Mouse (Mus musculus): ENCODE results near the gene Mphosph9.
"Not testable (repeated sequence)": the region's sequence is repeated elsewhere in the genome, so short reads cannot be mapped to it uniquely, and the experiment has no call there.

Gene Mphosph9

DNA sequence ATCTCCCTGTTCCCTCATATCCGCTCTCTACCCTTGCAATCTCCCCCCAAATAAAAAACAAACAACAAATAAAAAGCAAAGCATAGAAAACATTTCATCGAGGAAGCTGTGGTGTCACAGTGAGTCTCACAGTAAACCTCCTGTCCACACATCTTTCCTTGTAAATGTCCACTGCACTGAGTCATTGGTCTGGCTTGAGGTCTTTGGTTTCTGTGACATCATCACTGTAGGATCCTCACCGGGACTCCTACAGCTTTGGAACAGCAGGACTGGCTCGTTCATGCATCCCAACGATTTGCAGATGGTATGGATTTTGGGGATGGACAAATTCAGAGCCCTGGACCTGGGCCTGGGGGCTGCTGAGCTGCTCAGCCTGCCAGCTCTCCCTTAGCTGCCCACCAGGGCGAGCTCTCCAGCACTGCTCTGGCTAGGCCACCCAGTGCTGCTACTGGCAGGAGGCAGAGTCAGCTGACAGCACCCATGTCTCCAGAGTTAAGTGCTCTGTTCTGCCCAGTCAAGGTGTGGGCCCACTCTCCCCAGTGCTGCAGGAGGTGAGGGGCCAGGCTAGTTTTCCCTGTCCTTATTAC is 14.1 kb upstream of the Mphosph9 start:
- DNase-seq, result peak; percentile 45

DNA sequence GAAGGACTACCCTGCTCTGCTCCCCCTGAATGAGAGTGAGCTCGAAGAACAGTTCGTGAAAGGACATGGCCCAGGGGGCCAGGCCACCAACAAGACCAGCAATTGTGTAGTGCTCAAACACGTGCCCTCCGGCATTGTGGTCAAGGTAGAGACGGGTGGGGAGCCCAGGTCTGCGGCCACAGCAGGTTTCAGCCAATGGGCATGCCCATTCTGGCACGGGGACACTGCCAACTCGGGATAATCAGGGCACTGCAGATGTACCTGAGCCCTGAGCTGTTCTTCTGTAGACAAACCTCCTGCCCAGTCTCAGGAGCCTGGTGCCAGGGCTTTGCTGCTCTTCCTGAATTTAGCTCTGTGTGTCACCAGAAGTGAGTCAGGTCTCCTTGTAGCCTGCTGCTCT is 11.0 kb upstream of the Mphosph9 start:
- no peak for DNase-seq

DNA sequence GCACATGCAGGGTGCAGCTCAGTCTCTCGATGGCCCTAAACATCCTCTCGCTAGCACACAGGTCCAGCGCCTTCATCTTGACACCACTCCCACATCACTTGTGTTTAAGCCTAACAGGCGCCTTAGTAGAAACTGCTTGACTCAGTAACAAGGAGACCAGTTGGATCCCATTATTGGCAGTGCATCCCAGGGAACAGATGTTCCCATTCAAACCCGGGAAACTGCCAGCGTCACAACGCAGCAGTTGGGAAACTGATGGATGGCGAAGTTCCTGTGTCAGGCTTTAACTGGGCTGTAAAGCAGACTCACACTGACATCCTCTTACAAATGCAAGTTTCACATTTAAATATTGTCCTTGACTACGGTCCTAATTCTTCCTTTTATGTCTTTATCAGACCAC is 10.1 kb upstream of the Mphosph9 start:
- no peak for DNase-seq

DNA sequence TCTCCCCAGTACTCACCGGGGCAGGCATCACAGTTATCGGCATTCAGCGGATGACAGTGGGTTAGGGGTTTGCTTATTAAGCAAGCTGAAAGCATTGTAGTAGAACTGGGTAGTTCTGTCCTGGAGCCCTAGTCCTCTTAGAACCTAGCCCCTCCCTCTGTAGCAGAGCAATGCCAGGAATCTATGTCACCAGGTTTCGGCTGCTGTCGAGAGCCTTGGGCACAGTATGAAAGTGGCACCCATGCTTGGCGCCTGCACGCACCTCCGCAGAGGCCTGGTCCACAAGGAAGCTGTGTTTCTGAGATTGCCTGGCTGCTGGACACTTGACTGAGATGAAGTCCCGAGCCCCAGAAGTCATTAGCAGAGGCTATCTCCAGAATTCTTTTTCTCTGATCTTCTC is 9.3 kb upstream of the Mphosph9 start:
- DNase-seq, result no peak

DNA sequence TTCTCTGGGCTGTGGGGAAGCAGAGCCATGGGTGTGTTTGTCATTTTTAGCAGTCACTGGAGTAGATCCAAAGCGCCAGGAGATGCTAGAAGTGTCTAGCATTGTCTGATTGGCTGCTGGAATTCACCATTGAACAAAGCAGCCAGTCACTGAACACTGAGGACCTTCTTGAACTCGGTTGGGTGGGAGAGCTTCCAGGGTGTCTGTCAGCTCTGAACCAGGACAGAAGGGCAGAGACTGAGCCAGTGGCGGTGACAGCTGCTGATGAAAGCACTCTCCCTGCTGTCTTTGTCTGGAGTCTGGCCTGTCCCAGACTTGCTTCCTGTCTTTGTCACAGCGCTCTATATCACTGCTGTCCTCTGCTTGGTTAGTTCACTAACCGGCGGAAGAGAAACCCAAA is 6.6 kb upstream of the Mphosph9 start:
- DNase-seq, result no peak

DNA sequence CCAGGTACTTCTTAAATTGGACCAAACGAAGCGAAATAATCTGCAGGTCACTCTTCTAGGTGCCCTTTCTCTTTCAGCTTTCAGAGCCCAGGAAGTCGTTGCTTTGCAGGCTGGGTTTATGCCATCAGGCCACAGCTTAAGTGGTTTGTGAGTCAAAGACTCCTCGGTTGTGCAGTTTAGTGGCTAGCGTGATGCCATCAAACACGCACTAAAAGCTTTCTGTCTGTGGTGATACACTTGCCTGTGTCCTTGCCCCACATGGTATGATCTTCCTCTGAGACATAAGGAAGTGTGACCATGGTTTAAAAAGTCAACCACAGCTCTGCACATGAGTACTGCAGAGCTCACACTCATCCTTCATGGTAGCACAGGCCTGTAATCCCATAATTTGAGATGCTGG is 2.3 kb upstream of the Mphosph9 start:
- DNase-seq, result no peak

DNA sequence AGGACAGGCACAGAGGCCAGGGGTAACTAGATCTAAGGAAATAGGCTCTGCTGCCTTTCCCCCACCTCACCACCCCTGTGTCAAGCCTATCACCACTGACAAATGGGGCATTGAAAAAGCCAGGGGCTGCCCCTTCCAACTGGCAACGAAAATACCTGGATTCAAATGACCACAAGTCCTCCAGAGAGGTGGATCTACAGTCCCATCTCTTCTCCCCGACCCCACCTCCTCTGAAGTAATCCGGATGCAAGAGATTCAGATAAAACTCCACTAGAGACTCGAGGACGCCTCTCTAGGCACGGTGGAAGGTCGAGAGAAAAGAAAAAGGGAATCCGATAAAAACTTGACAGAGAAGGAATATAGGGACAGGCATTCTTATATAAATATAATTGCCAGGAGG is 943 bp downstream of the Mphosph9 start:
- peak; percentile 26 for DNase-seq

DNA sequence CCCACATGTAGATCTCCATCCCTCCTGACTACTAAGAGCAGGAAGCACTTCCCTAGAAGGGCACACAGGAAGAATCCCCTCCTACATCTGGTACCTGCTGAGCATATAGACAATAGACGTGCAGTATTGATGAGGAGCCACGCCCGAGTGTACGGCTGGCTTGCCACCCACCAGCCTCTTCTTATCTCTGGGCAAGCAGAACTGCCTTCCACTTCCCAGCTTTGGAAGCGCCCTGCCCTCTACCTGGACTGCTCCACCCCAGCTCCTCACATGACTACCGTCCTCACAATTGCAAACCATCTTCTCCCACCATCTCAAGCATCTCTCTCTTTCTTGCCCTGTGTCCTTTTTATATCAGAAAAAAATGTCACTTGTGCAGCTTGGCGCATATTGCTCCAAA is 10.1 kb downstream of the Mphosph9 start:
- DNase-seq, result no peak

DNA sequence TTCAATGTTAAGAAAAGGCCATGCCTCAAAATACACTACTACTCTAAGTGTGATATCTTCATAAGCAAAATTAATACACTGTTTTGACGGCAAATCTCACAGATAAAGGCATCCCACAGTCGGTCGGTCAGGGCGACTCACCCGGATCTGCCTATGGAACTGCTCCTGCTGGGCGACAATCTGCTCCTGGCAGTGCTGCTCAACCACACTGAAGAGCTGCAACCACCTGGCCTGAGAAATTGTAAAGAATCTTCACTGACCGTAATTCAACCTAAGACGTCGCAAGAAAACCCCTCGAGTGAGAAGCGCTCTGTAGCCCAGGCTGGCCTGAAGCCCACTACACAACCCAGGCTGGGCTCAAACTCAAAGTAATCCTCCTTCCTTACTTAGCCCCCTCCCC is 11.8 kb downstream of the Mphosph9 start:
- no peak for DNase-seq

DNA sequence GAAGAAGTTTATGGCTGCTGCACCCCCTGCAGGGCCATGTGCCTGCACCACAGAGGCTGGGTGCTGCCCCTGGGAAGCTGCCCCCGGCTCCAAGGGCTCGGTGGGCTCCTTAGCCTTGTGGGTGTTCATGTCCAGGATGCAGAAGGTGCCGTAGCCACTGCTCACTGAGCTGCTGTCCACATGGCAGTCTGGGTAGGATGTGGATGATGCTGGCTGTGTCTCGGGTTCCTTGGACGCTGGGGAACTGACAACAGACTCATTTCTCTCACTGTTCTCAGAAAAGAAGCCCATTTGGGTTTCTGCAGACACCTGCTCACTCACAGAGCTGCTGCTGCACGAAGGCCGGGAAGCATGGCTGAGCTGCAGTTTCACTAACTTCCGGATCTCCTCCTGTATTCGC is 12.3 kb downstream of the Mphosph9 start:
- DNase-seq, result no peak

DNA sequence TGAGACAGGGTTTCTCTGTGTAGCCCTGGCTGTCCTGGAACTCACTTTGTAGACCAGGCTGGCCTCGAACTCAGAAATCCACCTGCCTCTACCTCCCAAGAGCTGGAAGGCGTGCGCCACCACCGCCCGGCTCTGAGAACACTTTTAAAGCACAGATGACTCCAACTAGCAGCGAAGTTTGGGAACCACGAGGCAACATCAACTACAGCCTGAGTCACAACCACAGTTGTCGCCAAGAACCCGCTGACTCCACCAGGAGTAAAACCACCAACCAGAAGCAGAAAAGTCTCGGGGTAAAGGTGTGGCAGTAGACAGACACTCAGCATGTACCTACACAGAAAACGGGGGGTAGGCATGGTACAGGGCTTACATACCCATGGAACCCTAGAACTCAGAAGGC is 17.7 kb downstream of the Mphosph9 start:
- DNase-seq, result no peak

DNA sequence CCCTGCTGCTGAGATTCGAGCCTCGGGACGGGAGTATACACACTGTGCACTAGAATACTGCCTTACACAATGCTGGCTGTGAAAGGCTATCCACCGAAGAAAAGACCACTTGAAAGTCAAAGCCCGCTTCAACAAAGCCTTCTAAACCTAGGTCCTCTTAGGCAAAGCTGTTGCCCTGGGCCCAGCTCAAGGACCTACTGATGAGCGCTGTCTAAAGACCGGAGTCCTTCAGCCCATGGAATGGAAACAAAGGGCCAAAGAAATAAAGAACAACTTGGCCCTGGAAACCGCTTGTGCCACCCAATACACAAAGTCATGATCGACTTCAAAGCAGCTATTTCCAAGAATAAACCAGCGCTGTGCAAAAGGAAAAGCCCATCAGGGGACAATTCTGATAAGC is 18.6 kb downstream of the Mphosph9 start:
- no peak for DNase-seq

DNA sequence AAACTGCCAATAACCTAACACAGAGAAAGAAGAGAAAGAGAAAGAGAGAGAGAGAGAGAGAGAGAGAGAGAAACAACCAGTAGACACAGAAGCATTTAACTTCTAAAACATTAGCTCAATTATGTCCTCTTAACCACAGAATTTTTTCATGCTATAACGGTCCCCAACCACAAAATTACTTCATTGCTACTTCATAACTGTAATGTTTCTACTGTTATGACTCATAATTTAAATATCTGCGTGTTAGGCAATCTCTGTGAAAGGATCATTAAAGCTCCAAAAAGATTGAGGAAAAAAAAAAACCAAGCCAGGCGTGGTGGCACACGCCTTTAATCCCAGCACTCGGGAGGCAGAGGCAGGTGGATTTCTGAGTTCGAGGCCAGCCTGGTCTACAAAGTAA is 24.9 kb downstream of the Mphosph9 start:
- DNase-seq, result not testable (repeated sequence)

DNA sequence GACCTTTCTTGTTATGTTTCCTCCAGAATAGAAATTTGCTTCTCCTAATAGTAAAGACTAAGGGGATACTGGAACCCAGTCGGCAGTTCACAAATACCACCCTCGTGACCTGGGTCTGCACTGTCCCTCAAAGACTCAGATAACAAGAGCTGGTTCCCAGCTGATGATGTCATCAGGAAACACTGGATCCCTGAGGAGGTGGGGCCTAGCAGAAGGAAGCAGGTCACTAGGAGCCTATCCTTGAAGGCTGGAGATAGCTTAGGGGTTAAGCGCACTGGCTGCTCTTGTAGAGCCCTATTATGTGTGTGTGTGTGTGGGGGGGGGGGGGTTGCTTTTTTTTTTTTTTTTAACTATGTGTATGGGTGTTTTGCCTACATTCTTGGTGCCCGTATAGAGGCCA is 27.6 kb downstream of the Mphosph9 start:
- no peak for DNase-seq

DNA sequence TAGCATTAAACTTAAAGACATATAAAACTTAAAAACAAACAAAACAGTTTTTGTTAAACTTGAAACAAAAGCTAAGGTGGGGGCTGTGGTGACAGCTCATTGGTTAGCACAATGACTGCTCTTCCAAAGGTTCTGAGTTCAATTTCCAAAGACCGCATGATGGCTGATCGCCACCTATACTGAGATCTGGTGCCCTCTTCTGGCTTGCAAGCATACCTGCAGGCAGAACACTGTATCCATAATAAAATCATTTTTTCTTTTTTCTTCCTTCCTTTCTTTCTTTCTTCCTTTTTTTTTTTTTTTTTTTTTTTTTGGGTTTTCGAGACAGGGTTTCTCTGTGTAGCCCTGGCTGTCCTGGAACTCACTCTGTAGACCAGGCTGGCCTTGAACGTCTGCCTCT is 28.5 kb downstream of the Mphosph9 start:
- DNase-seq, result peak; percentile 41

DNA sequence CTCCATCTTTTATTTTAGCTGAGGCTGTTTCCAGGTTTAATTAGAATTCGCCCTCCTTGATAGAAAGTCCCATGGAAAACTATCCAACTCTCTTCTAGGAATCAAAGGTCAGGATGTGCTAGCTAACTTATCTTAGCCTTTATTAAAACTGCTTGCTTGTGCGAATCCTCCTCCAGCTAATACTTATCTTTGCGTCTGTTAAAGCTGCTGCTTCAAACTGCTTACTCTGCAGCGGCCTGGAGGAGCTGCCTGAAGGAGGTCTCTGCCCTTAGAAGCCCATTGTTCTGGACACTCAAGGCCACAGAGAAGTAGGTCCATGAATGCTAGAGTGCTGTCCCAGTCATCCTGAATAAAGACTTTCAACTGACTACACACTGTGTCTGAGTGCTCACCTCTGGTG is 31.3 kb downstream of the Mphosph9 start:
- DNase-seq, result no peak

DNA sequence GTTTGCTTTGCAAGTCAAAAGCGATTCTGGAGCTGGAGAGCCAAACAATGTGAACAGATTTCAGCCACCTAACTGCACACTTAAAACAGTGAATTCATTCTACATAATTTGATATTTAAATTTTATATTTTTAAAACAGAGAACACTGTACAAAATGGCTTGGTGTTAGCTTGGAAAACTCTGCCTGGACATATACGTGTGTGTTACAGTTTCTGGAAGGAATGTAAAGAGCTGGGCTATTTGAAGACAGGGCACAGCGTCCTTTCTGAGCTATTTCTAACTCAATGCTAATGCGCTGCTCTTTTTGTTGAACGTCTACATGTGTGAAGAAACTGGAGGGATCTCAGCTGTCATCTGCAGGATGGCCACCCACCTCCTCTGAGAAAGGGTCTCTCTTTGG is 33.8 kb downstream of the Mphosph9 start:
- DNase-seq, result no peak

DNA sequence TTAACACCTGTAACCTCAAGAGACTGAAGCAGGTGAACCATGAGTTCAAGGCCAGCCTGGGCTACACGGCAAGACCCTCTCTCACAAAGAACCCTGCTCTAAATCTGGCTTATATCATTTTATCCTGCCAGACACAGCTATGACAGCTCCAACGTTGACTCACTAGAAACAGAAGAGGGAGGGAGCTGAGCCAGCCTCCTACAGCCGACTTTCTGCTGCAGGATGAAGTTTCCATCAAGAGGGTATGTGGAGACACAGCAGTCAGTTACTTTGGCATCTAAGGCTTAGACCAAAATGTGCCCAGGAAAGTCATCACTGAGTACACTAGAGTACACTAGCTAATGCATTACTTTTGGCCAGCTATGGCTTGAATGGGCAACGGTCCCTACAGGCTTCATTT is 37.6 kb downstream of the Mphosph9 start:
- no peak for DNase-seq

DNA sequence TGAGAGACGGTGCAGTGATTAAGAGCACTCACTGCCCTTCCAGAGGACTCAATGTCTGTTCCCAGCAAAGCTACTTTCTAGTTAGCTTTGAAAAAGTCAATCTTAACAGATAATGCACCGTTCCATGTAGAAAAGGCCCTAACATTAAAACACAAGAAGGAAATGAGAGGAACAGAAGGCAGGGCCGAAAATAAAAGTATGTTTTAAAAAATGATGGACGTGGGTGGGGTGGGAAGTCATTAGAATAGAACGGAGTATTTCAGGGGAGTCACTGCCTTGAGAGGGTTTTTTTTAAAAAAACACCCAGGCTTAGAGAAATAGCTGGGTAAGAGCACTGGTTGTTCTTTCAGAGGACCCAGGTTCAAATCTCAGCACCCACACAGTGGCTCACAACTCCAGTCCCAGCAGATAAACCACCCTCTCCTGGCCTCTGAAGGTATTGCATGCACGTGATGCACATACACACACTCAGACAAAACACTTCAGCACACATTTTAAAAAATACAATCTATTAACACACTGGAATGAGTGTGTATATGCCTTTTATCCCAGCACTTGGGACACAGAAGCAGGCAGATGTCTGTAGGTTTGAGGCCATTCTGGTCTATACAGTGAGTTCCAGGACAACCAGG is 40.0 kb downstream of the Mphosph9 start:
- DNase-seq, result no peak

DNA sequence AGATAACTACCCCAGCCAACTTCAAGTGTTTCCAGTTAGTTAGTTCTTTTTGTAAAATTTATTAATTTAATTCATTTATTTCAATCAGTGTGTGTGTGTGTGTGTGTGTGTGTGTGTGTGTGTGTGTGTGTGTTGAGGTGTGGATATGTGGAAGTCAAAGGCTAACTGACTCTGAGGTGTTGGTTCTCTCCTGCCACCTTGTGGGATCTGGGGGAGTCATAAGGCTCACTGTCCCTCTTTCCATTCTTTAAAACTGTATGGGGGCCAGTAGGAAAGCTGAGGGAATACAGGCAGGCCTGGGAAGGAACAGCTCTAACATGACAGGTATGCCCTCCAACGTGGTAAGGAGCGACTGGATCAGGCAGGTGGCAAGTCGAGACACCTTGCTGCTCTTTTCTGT is 43.4 kb downstream of the Mphosph9 start:
- peak; percentile 44 for DNase-seq

DNA sequence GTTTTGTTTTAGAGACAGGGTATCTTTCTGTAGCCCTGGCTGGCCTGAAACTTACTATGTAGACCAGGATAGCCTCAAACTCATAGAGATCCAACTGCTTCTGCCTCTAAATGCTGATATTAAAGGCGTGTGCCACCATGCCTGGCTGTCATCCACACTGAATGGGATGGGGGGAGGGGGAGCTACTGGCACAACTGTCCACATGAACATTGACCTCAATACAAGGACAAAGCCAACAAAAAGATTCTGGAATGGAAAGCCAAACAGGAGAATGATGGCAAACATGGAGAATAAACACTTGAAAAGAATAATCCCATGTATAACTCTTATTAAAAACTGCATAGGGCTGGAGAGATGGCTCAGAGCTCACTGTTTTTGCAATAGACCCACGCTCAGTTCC is 44.9 kb downstream of the Mphosph9 start:
- no peak for DNase-seq

DNA sequence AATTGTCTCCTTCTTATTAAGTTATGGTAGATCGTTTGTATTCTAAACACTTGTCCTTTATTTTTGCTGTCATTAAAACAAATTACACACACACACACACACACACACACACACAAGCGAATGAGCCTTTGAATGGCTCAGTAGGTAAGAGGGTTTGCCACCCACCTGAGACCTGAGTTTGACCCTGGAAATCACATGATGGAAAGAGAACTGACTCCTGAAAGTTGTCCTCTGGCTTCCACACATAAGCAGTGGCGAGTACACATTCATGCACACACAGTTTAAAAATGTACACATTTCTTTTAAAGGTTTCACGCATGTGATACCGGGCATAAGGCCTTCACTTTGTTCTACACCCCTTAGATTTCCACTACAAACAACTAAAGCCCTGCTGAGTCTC is 57.5 kb downstream of the Mphosph9 start:
- no peak for DNase-seq

DNA sequence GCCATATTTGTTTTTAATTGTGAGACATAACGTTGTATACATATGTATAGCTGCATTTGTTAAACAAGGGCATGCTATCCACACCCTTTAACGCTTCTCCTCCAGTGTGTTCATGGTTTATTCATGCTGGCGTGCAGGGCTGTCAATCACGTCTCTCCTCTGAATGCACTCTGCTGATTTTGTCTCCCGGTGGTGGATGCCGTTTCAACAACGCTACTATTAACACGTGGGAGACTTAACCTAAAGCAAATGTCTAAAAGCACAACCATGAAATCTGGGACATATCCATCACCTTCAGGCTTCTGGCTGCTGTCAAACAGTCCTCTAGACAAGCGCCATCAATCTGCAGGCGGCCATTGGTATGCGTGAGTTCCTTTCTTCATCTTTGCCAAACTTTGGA is 58.1 kb downstream of the Mphosph9 start:
- no peak for DNase-seq

DNA sequence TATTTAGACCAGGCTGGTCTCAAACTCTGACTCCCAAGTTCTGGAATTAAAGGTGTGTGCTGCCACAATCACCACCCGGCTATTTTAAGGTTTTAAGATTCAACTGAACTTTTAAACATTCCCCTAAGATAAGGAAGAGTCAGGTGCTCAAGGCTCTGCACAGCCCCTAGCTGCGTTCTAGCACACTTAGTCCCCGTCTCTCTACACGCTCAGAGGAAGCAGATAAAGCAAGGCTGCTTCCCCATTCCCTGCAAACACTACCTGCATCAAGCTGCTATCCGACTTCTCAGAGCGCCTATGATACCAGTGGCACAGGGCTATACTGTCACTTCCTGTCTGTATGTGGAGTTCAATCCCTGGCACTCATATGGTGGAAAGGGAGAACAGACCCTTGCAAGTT is 60.1 kb downstream of the Mphosph9 start:
- DNase-seq, result no peak

DNA sequence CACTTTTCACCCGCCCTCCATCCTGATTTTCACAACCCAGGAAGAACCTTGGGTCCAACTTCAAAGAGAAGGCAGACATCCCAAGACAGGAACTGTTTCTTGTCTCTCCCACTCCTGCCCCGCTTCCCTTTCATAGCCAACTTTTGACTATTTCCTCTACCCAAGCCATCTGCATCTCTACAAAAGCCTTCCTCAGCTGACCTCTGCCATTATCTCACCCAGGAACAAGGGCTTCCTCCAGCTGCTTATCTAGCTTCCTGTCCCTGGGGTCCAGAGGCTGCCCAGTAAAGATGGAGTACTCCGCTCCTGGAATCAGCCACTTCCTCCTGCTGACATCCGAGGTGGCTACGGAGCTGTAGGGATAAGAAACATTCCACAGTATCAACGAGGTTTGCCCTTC is 61.0 kb downstream of the Mphosph9 start:
- no peak for DNase-seq

DNA sequence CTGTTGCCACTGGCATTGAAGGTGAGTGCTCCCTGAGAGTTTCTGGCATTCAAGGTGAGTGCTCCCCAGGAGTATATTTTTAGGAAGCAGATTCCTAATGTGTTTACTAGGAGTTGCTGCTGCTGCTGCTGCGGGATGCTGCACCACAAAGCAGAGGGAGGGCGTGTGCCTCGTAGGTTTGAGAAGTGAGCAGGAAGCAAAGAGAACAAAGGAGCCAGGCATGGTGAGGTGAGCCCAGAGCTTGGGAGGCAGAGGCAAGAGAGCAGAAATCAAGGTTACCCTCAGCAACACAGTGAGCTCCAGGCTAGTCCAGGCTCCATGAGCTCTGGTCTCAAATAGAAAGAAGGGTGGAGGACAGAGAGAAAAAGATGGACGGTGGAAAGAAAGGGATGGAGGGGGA is 64.5 kb downstream of the Mphosph9 start:
- no peak for DNase-seq

Data from thymus, postnatal 14 days (tissue).